Mouse (Mus musculus): ENCODE data around the gene Pank3.
"Not testable (repeated sequence)": the region's sequence is repeated elsewhere in the genome, so short reads cannot be mapped to it uniquely, and the experiment has no call there.

GRCm38 (mm10) chr11:35840806-35841205 is 71.5 kb downstream of the Pank3 start:
- not testable (repeated sequence) for TF ChIP-seq POLR2A, CTCF (IDR thresholded peaks at IDR 0.05; ENCODE audit: extremely low read depth, insufficient read depth, low read length)
